Mouse (Mus musculus) lung, embryonic 16.5 days (tissue): ENCODE data around the gene St8sia1. TPM values are rescaled to one million over a fixed set of nuclear protein-coding genes. Genes with fewer than 3 reads are reported as not detected.
A peak's percentile ranks its signal among the peaks of the same experiment; 100 is the strongest.

ENCODE experiments used
- ATAC-seq: fragments of 200-750 bp; cut with Nextera tagmentation; 2 replicates; pipeline ENCODE4 v1.8.0; 2017; ENCODE audit warnings: low read depth, mild to moderate bottlenecking, moderate library complexity
- H3K27ac ChIP-seq: fragments of 300-500 bp; sonication (generic); 2 replicates; pipeline ENCODE4 v1.5.1; 2014; ENCODE audit warnings: mild to moderate bottlenecking, control low read depth, low read length
- H3K27me3 ChIP-seq: fragments of 300-500 bp; sonication (generic); 2 replicates; pipeline ENCODE4 v1.6.1; 2014; ENCODE audit warnings: low read depth, low read length, mixed read lengths; ENCODE audit not compliant: control insufficient read depth, insufficient read depth
- H3K36me3 ChIP-seq: fragments of 300-500 bp; sonication (generic); 2 replicates; pipeline ENCODE4 v1.6.1; 2014; ENCODE audit warnings: low read length; ENCODE audit not compliant: control insufficient read depth, insufficient read depth
- H3K4me1 ChIP-seq: fragments of 300-500 bp; sonication (generic); replicated peaks from 2 replicates; pipeline ENCODE4 v1.6.1; 2014; ENCODE audit warnings: low read length, mixed read lengths; ENCODE audit not compliant: control insufficient read depth, insufficient read depth
- H3K4me2 ChIP-seq: fragments of 300-500 bp; sonication (generic); 2 replicates; pipeline ENCODE4 v1.6.1; 2014; ENCODE audit warnings: low read depth, low read length, control low read depth
- H3K4me3 ChIP-seq: fragments of 300-500 bp; sonication (generic); 2 replicates; pipeline ENCODE4 v1.5.1; 2014; ENCODE audit warnings: mild to moderate bottlenecking, low read length, control low read depth
- H3K9ac ChIP-seq: fragments of 300-500 bp; sonication (generic); 2 replicates; pipeline ENCODE4 v1.6.1; 2014; ENCODE audit warnings: low read length, control low read depth
- H3K9me3 ChIP-seq: fragments of 300-500 bp; sonication (generic); 2 replicates; pipeline ENCODE4 v1.6.1; 2016; ENCODE audit warnings: low read length; ENCODE audit not compliant: control insufficient read depth
- WGBS: fragments of 180-500 bp; shearing (Covaris S2); extraction: QIAGEN DNeasy Blood & Tissue Kit; methylation state at CpG from one replicate; pipeline ENCODE4 v1.1.7; 2014; 5-methylcytosine and 5-hydroxymethylcytosine counted together
- polyA plus RNA-seq: library from polyadenylated mRNA; unstranded; fragments of >200 nt; fragmentation: Nextera tagmentation; extraction: Ambion mirVana; gene quantifications from 2 replicates; pipeline ENCODE4 v1.2.1, GENCODE M21; 2015

Gene St8sia1
- polyA plus RNA-seq, 1 experiment from 2014 or later, result 0.30 TPM

DNA sequence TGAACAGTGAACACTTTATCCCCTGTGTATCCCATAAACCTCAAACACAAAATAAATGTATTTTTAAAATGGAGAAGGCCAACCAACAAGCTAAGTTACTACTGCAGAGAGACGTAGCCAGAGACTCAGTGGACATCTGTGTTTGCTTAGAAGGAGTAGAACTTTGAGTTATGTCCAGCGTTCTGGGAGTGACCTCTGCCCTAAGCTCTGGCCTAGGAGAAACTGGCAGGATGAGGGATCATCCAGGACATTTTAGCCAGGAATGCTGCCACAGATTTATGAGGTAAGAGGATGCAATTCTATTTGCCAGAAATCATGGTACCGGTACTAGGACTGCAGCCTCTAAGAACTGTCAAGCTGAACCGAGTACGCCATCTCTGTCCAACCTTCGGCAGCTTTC, 45.6 kb downstream of the St8sia1 start:
- Histone ChIP-seq H3K4me1 (no peaks in the 10 kb centered on the region), H3K4me2 (no peak overlapping the region), H3K9ac (no peak overlapping the region), H3K9me3 (no peaks in the 10 kb centered on the region), H3K27me3 (no peaks in the 10 kb centered on the region), H3K4me3 (no peak overlapping the region), H3K36me3 (no peaks in the 10 kb centered on the region), H3K27ac (no peak overlapping the region)
- ATAC-seq, result no peak
- WGBS, result 69% methylated on average over 6 of the region's 6 CpGs

DNA sequence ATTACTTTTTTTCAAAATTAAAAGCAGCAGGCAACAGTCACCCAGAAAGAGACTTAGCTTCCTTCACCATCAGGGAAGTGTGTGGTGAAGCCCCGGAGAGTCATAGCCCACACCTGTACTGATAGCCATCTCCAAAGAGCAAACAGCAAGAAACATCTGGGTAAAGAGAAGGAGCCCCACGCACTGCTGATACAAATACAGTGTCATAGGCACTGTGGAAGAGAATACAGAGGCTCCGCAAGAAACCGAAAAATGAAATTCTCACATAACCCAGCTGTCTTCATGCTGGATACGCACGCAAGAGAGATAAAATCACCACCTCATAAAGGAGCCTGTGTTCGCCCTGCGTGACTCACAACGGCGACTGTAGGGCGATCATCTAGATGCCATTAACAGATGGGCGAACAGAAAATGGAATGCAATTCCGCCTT, 46.8 kb downstream of the St8sia1 start:
- no peaks in the 10 kb centered on the region for H3K27me3 ChIP-seq
- no peaks in the 10 kb centered on the region for H3K36me3 ChIP-seq
- H3K4me2 ChIP-seq, result no peak overlapping the region
- 78% methylated on average over 13 of the region's 13 CpGs for WGBS
- H3K4me1 ChIP-seq, result no peaks in the 10 kb centered on the region
- H3K4me3 ChIP-seq, result no peak overlapping the region
- no peaks in the 10 kb centered on the region for H3K9me3 ChIP-seq
- no peak overlapping the region for H3K27ac ChIP-seq
- H3K9ac ChIP-seq, result no peak overlapping the region
- ATAC-seq, result peak; percentile 38; the same call in 1 of the 2 replicates

DNA sequence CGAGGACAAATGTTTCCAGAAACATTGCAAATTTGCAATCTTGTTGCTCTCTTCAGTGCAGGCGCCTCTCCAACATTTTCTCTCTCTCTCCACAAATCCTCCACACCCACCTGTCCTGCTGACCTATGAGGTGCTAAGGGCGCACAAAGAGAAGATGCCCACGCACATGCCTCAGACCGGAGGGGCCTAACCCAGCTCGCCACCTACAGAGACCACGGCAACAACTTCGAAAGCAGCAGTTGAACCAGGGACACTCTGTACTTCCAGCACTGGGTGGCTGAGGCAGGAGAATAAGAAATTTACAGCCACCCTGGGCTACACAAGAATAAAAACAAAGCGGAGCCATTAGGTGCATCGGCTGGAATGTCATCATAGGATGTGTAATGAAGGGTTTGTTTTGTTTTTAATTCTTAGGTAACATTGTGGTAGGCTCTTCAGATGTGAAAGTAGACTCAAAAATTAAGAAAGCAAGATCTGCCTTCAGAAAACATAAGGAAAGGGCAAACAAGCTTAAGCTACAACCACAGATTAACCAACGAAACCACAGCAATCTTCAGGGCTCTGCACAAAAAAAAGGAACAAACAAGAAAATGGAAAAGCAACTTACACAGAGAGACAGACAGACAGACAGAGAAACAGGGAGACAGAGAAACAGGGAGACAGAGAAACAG, 47.8 kb downstream of the St8sia1 start:
- Histone ChIP-seq H3K9ac (no peak overlapping the region), H3K36me3 (no peaks in the 10 kb centered on the region), H3K27ac (no peak overlapping the region), H3K4me2 (no peak overlapping the region), H3K4me3 (no peak overlapping the region), H3K4me1 (no peaks in the 10 kb centered on the region), H3K9me3 (no peaks in the 10 kb centered on the region), H3K27me3 (no peaks in the 10 kb centered on the region)
- no peak for ATAC-seq
- WGBS, result 78% methylated on average over 11 of the region's 11 CpGs

- Histone ChIP-seq H3K27ac (peak overlapping the region; percentile 8; the same call in 1 of the 2 replicates), H3K9ac (no peak overlapping the region), H3K9me3 (no peaks in the 10 kb centered on the region), H3K27me3 (no peaks in the 10 kb centered on the region), H3K4me1 (no peaks in the 10 kb centered on the region), H3K36me3 (no peaks in the 10 kb centered on the region), H3K4me3 (no peak overlapping the region), H3K4me2 (no peak overlapping the region)
- ATAC-seq, result no peak
- 61% methylated on average over 5 of the region's 5 CpGs for WGBS
Observed at GRCm38 (mm10) chr6:142915464-142915863, 48.8 kb downstream of the St8sia1 start.

DNA sequence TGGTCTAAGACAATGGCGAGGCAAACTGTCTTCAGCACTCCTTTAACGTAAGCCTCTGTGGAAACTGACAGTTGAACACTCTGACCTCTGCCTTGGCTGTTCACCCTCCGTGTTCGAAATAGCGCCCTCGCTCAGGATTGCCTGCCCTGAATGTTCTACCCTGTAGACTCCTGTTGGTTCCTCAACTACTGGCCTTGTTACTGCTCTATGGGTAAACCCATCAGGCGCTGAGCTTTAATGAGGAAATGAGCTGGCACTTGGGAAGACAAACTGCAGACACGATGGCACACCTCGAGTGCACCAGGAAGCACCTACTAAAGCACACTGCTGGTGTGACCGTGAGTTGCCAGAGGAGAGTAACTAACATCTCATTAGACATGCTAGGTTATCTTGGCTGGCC, 49.6 kb downstream of the St8sia1 start:
- H3K27me3 ChIP-seq, result no peaks in the 10 kb centered on the region
- WGBS, result 81% methylated on average over 10 of the region's 10 CpGs
- no peak overlapping the region for H3K4me2 ChIP-seq
- no peak overlapping the region for H3K4me3 ChIP-seq
- H3K9me3 ChIP-seq, result no peaks in the 10 kb centered on the region
- H3K27ac ChIP-seq, result no peak overlapping the region
- no peak overlapping the region for H3K9ac ChIP-seq
- no peaks in the 10 kb centered on the region for H3K4me1 ChIP-seq
- no peaks in the 10 kb centered on the region for H3K36me3 ChIP-seq
- ATAC-seq, result no peak

DNA sequence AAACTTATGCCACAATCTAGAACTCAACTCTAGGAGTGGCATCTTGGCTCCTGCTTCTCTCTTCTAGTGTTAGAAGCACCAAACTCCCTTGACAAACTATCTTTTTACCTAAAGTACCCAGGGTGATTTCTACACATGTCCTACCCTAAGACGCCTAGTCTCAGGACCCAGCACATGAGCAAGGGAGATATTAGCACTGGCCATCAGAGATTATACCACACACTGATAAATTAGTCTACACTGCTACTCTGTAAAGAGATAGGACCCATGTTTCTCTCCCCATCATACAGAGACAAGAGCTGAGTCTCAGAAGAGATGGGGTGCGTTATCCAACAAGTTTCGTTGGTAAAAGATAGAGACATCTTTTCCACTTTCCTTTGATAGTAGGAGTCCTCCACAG, 53.0 kb downstream of the St8sia1 start:
- 82% methylated on average over 3 of the region's 3 CpGs for WGBS
- ATAC-seq, result no peak
- H3K4me1 ChIP-seq, result no peaks in the 10 kb centered on the region

DNA sequence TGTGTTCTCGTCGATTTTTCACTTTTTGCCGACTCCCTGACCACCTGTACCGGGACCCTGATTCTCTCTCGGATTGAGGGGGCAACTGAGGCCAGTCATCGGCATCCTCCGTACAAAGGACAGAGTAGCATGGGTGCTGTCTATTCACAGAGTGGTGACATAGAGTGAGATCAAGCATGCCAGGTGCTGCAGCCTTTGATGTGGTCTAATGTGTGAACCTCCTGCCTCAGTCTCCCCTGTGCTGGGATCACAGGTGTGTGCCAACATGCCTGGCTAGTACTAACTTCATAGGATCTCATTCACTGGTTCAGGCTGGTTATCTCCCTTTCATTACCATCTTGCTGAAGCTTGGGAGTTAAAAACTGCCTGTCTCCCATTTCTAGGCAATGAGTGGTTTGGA, 53.5 kb downstream of the St8sia1 start:
- Histone ChIP-seq H3K27me3 (no peaks in the 10 kb centered on the region), H3K4me1 (no peaks in the 10 kb centered on the region), H3K4me2 (no peak overlapping the region), H3K4me3 (no peak overlapping the region), H3K36me3 (no peaks in the 10 kb centered on the region), H3K27ac (no peak overlapping the region), H3K9me3 (no peaks in the 10 kb centered on the region), H3K9ac (no peak overlapping the region)
- WGBS, result 92% methylated on average over 7 of the region's 7 CpGs
- ATAC-seq, result no peak

More for the DNA sequence above, 53.0 kb downstream of the St8sia1 start:
- Histone ChIP-seq H3K9ac (no peak overlapping the region), H3K36me3 (no peaks in the 10 kb centered on the region), H3K9me3 (no peaks in the 10 kb centered on the region), H3K27me3 (no peaks in the 10 kb centered on the region), H3K27ac (no peak overlapping the region), H3K4me3 (no peak overlapping the region), H3K4me2 (no peak overlapping the region)

DNA sequence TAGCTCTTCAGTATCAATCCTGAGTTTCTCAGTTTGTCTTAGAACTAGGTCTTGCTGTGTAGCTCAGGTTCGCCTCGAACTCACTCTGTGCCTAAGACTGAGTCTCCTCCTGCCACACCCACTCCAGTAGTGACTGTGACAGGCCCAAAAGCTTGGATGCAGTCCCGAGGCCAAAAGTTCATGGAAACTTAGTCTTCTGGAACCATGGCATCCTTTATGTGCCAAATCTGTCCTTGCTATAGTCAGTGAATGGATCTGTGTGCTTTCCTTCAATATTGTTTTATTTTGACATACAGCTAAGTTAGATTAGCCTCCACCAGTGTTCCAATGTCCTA, 54.5 kb downstream of the St8sia1 start:
- 77% methylated on average over 3 of the region's 3 CpGs for WGBS
- ATAC-seq, result no peak
- H3K27me3 ChIP-seq, result no peaks in the 10 kb centered on the region
- no peaks in the 10 kb centered on the region for H3K36me3 ChIP-seq
- no peak overlapping the region for H3K9ac ChIP-seq
- H3K4me2 ChIP-seq, result no peak overlapping the region
- H3K4me3 ChIP-seq, result no peak overlapping the region
- H3K9me3 ChIP-seq, result no peaks in the 10 kb centered on the region
- no peak overlapping the region for H3K27ac ChIP-seq
- no peaks in the 10 kb centered on the region for H3K4me1 ChIP-seq

DNA sequence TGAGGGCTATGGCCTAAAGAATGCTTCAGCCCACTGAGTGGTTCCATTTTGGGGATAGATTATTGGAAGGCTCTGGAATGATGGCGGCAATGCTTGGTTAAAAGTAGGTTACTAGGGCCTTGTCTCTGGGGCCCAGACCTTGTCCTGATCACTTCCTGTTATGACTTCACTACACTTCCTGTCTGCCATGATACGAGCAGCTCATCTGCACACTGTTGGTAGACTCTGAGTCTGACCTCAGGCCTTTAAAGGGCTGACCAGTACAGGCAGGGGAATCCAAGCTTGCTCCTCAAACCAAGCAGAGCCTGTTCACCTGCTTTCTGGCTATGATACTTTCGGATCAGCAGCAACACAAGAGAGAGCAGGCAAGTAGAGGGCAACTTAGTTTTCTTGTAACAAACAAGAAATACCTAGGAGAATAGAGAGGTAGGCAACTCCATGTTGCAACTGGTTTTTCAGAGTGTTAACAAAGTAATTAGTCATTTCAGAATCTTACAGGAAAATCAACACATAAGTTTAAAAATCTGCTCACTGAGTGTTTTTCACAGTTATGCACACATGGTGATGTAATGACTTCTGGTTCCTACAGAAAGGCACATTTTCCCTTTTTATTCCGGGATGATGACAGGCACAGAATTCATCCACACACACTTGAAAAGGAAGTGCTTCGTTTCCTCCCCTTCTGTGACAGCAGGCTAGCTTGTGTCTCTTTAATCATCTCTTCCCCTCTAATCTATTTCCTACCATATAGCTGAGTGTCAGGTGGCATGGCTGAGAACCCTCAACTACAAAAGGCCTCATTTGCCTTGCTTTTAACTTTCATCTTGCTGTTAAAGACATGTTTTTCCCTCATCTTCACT, 55.1 kb downstream of the St8sia1 start:
- WGBS, result 55% methylated on average over 5 of the region's 5 CpGs
- H3K4me2 ChIP-seq, result no peak overlapping the region

More for the DNA sequence above, 55.1 kb downstream of the St8sia1 start:
- Histone ChIP-seq H3K36me3 (no peaks in the 10 kb centered on the region), H3K4me1 (no peaks in the 10 kb centered on the region), H3K9ac (no peak overlapping the region), H3K4me3 (no peak overlapping the region), H3K27ac (no peak overlapping the region), H3K9me3 (no peaks in the 10 kb centered on the region), H3K27me3 (no peaks in the 10 kb centered on the region)
- no peak for ATAC-seq
